Mouse (Mus musculus) MEL (cell line): ENCODE data around the gene Rhbdl3.

Experiments
- CTCF ChIP-seq, 3 experiments: IDR thresholded peaks in 2 of 3; conservative IDR thresholded peaks in 1 of 3; 2 replicates each; pipeline ENCODE4 v1.5.1; 2011 to 2012; ENCODE audit warnings: low read length in 3 of 3, low read depth in 2 of 3, mild to moderate bottlenecking in 2 of 3, improper control_type of control experiment in 1 of 3, inconsistent platforms in 1 of 3, mixed read lengths in 1 of 3, moderate library complexity in 1 of 3; ENCODE audit not compliant: control insufficient read depth in 1 of 3, insufficient read depth in 1 of 3, poor library complexity in 1 of 3, severe bottlenecking in 1 of 3
- E2F4 ChIP-seq: IDR thresholded peaks from 2 replicates; pipeline ENCODE4 v1.6.1; 2011; ENCODE audit warnings: low read depth, low read length, improper control_type of control experiment, borderline replicate concordance
- GATA1 ChIP-seq: IDR thresholded peaks from 2 replicates; pipeline ENCODE4 v1.6.1; 2011; ENCODE audit warnings: low read depth, low read length, improper control_type of control experiment
- MAX ChIP-seq: IDR thresholded peaks from 2 replicates; pipeline ENCODE4 v1.6.1; 2011; ENCODE audit warnings: low read length, improper control_type of control experiment
- NRF1 ChIP-seq: IDR thresholded peaks from 2 replicates; pipeline ENCODE4 v1.6.1; 2014; ENCODE audit warnings: low read depth, mild to moderate bottlenecking, inconsistent platforms, low read length, improper control_type of control experiment, moderate library complexity; ENCODE audit not compliant: poor library complexity, insufficient read depth, severe bottlenecking
- POLR2A ChIP-seq, 2 experiments: IDR thresholded peaks; 2 replicates each; pipeline ENCODE4 v1.6.1; 2011 to 2012; ENCODE audit warnings: low read length in 2 of 2, mild to moderate bottlenecking in 2 of 2, control low read depth in 1 of 2, improper control_type of control experiment in 1 of 2, low read depth in 1 of 2, moderate library complexity in 1 of 2; ENCODE audit not compliant: control insufficient read depth in 1 of 2, insufficient read depth in 1 of 2, poor library complexity in 1 of 2
- ZC3H11A ChIP-seq: IDR thresholded peaks from 2 replicates; pipeline ENCODE4 v1.6.1; 2012; ENCODE audit warnings: low read depth, mild to moderate bottlenecking, inconsistent platforms, low read length, improper control_type of control experiment

GRCm38 (mm10) chr11:80289701-80290445 lies 10.8 kb upstream of the Rhbdl3 start:
- no peak for TF ChIP-seq CTCF (IDR thresholded peaks at IDR 0.05 in 2 of 3, conservative IDR thresholded peaks at IDR 0.05 in 1 of 3; ENCODE audit: control insufficient read depth in 1 of 3, insufficient read depth in 1 of 3, low read depth in 2 of 3, low read length in 3 of 3, poor library complexity in 1 of 3, severe bottlenecking in 1 of 3)
- no peak for TF ChIP-seq POLR2A (IDR thresholded peaks at IDR 0.05; ENCODE audit: control insufficient read depth in 1 of 2, insufficient read depth in 1 of 2, low read depth in 1 of 2, low read length in 2 of 2, poor library complexity in 1 of 2)
- no peak for TF ChIP-seq ZC3H11A
- TF ChIP-seq E2F4 = no peak
- no peak for TF ChIP-seq NRF1
- TF ChIP-seq MAX = no peak
- TF ChIP-seq GATA1 = no peak
